Mouse (Mus musculus): ENCODE results near the gene Cacna1c. TPM values are rescaled to one million over a fixed set of nuclear protein-coding genes. Genes with fewer than 3 reads are reported as not detected.

The Cacna1c gene
- polyA plus RNA-seq, 1 experiment = 19.1 TPM

DNA sequence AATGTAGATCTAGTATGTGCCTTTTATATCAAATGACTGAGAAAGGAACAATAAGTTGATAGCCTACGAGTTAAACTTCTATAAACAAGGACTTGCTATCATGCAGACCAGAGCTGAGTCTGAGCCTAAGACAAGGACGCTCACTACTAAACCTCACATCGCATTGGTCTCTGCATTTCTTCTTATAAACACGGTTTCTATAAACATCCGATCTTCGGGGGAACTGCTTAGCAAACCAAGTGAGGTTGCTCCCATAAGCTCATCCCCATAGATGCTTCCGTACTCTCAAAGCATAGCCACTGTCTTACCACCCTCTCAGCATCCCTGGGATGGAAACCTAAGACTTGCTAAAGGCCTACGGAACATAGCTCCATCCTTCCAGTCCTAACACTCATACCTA is 108.3 kb downstream of the Cacna1c start:
- TF ChIP-seq CTCF (IDR thresholded peaks at IDR 0.05; ENCODE audit: borderline replicate concordance, extremely low read depth, insufficient read depth, insufficient read length) = no peak
- TF ChIP-seq POLR2A (IDR thresholded peaks at IDR 0.05; ENCODE audit: borderline replicate concordance, extremely low read depth, insufficient read depth, insufficient read length, poor library complexity, severe bottlenecking) = no peak
- DNase-seq (ENCODE audit: low read depth) = no peak

DNA sequence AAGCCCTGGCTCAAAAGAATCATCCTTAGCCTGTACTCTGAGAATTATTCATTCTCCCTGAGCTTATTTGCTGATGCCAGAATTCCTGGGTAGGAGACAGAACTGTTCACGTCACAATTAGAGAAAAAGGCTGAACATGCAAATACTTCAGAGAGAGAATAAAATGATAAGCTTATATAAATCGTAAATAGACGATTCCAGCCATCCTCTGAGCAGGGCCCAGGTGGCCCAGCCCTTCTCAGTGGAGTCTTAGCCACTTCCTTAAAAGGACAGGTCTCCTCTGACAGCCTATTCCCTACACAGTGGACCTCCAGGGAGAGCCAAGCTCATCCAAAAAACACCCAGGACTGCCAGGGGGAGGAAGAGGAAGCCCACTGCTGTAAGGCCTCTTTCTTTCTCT is 110.4 kb downstream of the Cacna1c start:
- DNase-seq (ENCODE audit: low read depth) = no peak
- TF ChIP-seq POLR2A (IDR thresholded peaks at IDR 0.05; ENCODE audit: borderline replicate concordance, extremely low read depth, insufficient read depth, insufficient read length, poor library complexity, severe bottlenecking) (no peak), CTCF (IDR thresholded peaks at IDR 0.05; ENCODE audit: borderline replicate concordance, extremely low read depth, insufficient read depth, insufficient read length) (no peak)

DNA sequence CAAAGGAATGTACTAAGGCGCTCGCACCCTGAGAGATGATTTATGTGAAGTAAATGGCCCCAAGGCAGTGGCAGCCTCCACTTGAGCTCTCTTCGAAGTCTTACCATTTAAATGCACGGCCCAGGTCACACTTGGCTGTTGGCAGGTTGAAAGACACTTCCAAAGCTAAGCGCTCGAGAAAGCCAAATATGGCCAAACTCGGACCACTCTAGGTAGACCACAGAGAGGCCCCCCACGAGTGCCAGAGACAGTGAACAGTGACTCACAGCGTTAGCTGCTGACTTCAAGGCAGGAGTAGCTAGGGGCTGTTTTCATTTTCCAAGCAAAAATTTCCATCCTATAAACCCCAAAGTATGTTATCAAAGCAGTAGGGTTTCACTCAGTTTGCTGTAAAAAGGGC is 111.7 kb downstream of the Cacna1c start:
- TF ChIP-seq CTCF (IDR thresholded peaks at IDR 0.05; ENCODE audit: borderline replicate concordance, extremely low read depth, insufficient read depth, insufficient read length) (no peak), POLR2A (IDR thresholded peaks at IDR 0.05; ENCODE audit: borderline replicate concordance, extremely low read depth, insufficient read depth, insufficient read length, poor library complexity, severe bottlenecking) (no peak)
- no peak for DNase-seq (ENCODE audit: low read depth)

DNA sequence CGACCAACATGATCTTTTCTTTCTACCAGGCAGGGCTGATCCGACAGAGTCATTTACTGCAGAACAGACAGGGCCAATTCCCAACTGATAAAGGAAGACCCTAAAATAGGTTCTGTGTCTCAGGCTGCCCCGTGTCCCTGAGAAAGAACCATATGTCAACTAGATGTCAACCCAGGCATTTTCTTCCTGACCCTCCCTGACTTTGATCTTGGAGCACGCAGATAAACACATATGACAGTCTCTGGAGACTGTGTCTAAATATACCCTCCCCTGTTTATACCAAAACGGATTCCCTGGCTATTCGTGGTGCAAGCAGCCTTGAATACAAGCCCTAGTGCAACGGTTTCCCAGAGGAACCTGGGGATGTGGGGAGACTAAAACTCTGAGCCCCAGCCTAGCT is 112.7 kb downstream of the Cacna1c start:
- no peak for DNase-seq (ENCODE audit: low read depth)
- TF ChIP-seq CTCF (IDR thresholded peaks at IDR 0.05; ENCODE audit: borderline replicate concordance, extremely low read depth, insufficient read depth, insufficient read length) (no peak), POLR2A (IDR thresholded peaks at IDR 0.05; ENCODE audit: borderline replicate concordance, extremely low read depth, insufficient read depth, insufficient read length, poor library complexity, severe bottlenecking) (no peak)

DNA sequence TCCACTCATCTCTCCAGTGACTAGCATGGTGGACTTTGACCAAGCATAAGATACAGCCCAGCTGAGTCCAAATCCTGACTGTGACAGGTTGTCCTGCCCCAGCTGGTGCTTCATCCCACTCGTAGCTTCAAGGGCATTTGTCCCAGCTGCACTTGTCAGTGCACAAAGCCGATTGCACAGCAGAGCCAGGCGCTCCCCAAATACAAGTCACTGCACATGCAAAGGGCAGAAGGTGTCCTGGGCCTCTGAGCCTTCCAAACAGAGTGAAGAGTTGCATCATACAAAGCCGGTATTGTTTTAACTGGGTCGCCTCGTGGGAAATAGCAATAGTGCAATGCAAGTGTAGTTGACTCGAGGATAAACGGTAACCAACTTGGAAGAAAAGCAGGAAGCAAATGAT is 113.6 kb downstream of the Cacna1c start:
- DNase-seq (ENCODE audit: low read depth) = no peak

DNA sequence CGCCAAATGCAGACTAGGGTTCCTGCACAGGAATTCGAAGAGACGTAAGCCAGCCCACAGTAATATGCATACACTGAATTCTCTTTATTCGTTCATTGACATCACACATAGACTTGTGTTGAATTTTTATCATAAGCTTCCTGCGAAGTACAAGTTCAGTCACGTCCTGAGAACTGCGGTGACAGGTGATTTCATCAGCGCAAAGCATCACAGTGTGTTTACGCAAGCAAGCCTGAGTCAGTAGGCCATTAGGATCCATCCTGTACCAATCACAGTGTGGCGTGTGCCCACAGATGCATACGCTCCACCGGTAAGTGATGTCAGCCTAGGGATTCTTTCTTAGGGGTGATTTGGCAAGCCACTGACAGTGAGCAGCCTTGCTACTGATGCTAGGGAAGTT is 114.6 kb downstream of the Cacna1c start:
- no peak for DNase-seq (ENCODE audit: low read depth)
- TF ChIP-seq CTCF (IDR thresholded peaks at IDR 0.05; ENCODE audit: borderline replicate concordance, extremely low read depth, insufficient read depth, insufficient read length) = no peak
- TF ChIP-seq POLR2A (IDR thresholded peaks at IDR 0.05; ENCODE audit: borderline replicate concordance, extremely low read depth, insufficient read depth, insufficient read length, poor library complexity, severe bottlenecking) = no peak

More for the DNA sequence above, 113.6 kb downstream of the Cacna1c start:
- TF ChIP-seq POLR2A (IDR thresholded peaks at IDR 0.05; ENCODE audit: borderline replicate concordance, extremely low read depth, insufficient read depth, insufficient read length, poor library complexity, severe bottlenecking) (no peak), CTCF (IDR thresholded peaks at IDR 0.05; ENCODE audit: borderline replicate concordance, extremely low read depth, insufficient read depth, insufficient read length) (no peak)

DNA sequence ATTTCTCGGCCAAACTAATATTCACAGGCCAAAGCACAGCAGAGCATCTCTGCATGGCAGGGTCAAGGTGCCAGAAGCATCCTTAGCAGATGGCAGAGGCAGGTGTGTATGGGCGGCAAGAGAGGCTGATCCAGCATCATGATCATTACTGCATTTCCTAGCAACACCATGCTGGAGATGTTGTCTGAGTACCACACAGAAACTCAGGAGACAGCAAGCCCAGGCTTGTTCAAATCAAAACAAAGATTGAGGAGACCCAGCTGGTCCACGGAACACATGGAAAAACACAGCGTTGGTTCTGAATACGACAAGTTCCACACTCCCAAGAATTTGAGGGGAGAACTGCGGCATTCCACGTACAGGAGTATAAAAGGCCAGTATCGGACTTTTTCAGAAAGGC is 116.6 kb downstream of the Cacna1c start:
- TF ChIP-seq CTCF (IDR thresholded peaks at IDR 0.05; ENCODE audit: borderline replicate concordance, extremely low read depth, insufficient read depth, insufficient read length) (no peak), POLR2A (IDR thresholded peaks at IDR 0.05; ENCODE audit: borderline replicate concordance, extremely low read depth, insufficient read depth, insufficient read length, poor library complexity, severe bottlenecking) (no peak)
- DNase-seq (ENCODE audit: low read depth) = no peak

DNA sequence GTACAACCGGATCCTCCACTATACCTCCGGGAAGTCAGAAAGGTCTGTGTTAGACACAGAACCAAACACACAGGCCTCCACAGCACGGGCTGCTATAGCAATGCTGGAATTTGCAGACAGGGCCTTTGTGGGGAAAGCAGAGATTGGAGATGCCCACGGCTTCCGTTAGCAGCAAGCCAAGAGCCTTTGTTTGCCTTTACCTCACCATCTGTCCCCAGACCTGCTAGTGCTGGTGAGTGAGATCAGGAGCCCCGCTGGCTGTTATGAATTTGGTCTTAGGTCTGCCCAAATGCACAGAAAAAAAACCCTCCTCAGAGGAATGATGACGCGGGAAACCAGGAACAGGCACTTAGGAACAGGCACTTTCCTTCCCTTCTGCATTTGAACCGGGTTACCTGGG is 117.3 kb downstream of the Cacna1c start:
- TF ChIP-seq POLR2A (IDR thresholded peaks at IDR 0.05; ENCODE audit: borderline replicate concordance, extremely low read depth, insufficient read depth, insufficient read length, poor library complexity, severe bottlenecking) = no peak
- no peak for TF ChIP-seq CTCF (IDR thresholded peaks at IDR 0.05; ENCODE audit: borderline replicate concordance, extremely low read depth, insufficient read depth, insufficient read length)
- DNase-seq (ENCODE audit: low read depth) = peak; percentile 58

DNA sequence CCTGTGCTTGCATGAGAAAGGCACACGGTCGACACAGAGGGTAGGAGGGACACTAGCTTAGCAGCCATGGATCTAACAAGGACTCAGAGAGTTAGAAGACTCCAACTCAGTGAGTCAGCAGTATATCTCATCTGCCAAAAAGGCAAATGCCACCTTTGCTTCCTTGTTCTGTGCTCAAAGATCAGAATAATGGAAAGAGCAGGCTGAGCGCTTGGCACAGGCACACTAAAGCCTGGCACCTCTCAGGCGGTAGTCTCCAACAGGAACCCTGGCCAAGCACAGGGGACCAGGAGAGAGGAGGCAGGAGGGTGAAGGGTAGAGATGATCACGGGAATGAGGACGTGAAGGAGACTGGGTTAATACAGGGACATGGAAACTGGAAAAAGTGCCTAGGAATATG is 119.0 kb downstream of the Cacna1c start:
- TF ChIP-seq CTCF (IDR thresholded peaks at IDR 0.05; ENCODE audit: borderline replicate concordance, extremely low read depth, insufficient read depth, insufficient read length) = no peak
- TF ChIP-seq POLR2A (IDR thresholded peaks at IDR 0.05; ENCODE audit: borderline replicate concordance, extremely low read depth, insufficient read depth, insufficient read length, poor library complexity, severe bottlenecking) = no peak
- DNase-seq (ENCODE audit: low read depth) = no peak

DNA sequence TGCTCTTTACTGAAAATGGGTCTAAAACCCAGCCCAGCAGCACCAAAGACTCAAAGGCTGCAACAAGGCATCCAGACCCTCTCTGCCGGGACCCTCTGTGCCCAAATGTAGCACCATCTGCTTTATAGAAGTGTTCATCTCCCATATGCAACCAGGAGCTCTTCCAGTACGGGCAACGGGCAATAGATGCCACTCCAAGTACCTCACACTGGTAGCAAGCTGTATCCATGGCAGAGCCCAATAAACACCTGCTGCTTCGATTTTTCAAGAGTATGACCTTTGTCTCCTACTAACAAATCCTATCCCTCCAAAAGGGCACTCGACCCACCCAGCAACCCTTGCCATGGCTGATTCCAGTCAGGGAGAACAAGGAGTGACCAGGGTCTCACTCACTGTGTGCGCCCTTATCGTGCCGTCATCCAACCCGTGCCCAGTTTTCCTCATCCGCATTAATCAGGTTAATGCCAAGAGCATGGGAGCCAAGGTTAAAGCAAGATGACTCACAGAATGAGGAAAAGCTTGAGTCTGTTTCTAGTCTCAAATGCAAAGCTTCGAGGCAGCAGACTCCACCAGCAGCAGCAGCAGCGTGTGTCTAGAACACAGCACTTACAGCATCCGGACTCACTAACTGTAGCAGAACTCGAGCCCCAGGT is 122.7 kb downstream of the Cacna1c start:
- TF ChIP-seq CTCF (IDR thresholded peaks at IDR 0.05; ENCODE audit: borderline replicate concordance, extremely low read depth, insufficient read depth, insufficient read length) = no peak
- no peak for TF ChIP-seq POLR2A (IDR thresholded peaks at IDR 0.05; ENCODE audit: borderline replicate concordance, extremely low read depth, insufficient read depth, insufficient read length, poor library complexity, severe bottlenecking)
- DNase-seq (ENCODE audit: low read depth) = no peak

DNA sequence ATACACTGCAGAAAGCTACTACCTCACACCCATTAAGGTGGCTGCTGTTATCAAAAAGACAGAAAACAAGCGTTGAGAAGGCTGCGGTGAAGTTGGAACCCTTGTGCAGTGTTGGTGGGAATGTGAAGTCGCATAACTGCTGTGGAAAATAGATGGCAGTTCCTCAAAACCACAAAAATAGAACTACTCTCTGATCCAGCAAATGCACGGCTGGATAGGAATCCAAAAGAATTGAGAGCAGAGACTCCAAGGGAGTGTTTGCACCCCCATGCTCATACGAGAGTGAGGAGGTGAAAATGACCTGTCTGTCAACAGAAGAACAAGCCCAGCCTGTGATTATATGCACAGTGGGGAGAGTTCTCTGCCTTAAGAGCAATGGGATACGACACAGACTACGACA is 123.4 kb downstream of the Cacna1c start:
- TF ChIP-seq CTCF (IDR thresholded peaks at IDR 0.05; ENCODE audit: borderline replicate concordance, extremely low read depth, insufficient read depth, insufficient read length) = no peak
- no peak for TF ChIP-seq POLR2A (IDR thresholded peaks at IDR 0.05; ENCODE audit: borderline replicate concordance, extremely low read depth, insufficient read depth, insufficient read length, poor library complexity, severe bottlenecking)

DNA sequence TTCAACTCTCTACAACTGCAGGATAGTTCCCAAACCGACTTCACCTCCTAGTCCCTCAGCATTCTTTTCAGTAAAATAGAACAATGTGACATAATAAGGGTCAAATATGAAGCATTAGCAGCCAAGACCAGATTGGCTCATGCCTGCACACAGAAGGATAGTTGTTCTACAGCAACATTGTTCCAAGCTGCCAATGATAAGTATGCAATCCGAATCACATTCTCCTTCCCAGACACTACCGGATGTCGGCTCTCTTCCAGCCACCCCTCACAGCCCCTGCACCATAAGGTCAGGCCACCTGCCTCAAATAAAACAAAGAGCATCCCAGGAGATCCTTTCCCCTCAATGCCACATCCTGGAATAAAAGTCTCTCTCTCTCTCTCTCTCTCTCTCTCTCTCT is 125.4 kb downstream of the Cacna1c start:
- TF ChIP-seq POLR2A (IDR thresholded peaks at IDR 0.05; ENCODE audit: borderline replicate concordance, extremely low read depth, insufficient read depth, insufficient read length, poor library complexity, severe bottlenecking) (no peak), CTCF (IDR thresholded peaks at IDR 0.05; ENCODE audit: borderline replicate concordance, extremely low read depth, insufficient read depth, insufficient read length) (no peak)
- no peak for DNase-seq (ENCODE audit: low read depth)

More for the DNA sequence above, 123.4 kb downstream of the Cacna1c start:
- no peak for DNase-seq (ENCODE audit: low read depth)
